Mouse (Mus musculus): ENCODE measurements around the gene Cfap57. TPM values are rescaled to one million over a fixed set of nuclear protein-coding genes. Genes with fewer than 3 reads are reported as not detected.

Gene Cfap57
- polyA plus RNA-seq, 1 experiment from 2014 or later = 2.1 TPM

DNA sequence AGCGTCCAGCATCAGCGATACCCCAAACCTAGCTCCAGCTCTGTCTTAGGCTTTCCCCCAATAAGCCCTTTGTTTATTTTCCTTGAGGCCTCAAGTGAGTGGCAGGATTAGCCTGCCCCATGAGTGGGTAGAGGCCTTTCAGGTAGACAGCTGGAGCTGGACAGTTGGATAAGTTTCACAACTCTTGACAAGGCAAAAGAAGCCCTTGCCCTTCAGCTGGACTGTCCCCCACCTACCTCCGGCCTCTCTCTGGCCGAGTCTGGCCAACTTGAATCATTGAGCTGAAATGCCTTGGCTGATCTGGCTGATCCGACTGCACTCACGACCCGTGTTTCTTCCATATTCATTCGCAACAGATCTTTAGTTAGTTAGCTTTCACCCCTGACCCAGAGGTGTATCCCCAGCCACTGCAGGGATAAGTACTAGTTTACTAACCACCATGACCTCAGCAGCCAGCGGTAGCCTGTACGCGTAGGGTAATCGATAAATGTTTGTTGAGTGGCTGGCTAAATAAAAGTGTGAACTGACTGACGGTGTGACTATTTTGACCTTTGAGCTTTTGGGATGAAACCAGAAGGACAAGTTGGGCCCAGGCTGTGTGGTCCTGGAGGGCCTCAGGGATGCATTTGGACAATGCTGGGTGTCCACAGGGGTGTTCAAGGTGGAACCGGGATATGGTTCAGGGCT lies 76.0 kb downstream of the Cfap57 start:
- peaks cover 5% of the 10 kb centered on the region for H3K27me3 ChIP-seq (replicated peaks; ENCODE audit: control insufficient read depth, insufficient read depth, low read length)
- no peak overlapping the region; the same call in 1 of the 2 replicates for H3K4me2 ChIP-seq (ENCODE audit: low read length)
- no peaks in the 10 kb centered on the region for H3K9me3 ChIP-seq (ENCODE audit: control insufficient read depth, low read length)
- ATAC-seq = no peak
- peaks cover 3% of the 10 kb centered on the region; the same call in 1 of the 2 replicates for H3K4me1 ChIP-seq (ENCODE audit: control insufficient read depth, insufficient read depth, low read depth, low read length)
- H3K36me3 ChIP-seq (ENCODE audit: control insufficient read depth, insufficient read depth, low read length) = no peaks in the 10 kb centered on the region
- H3K9ac ChIP-seq (ENCODE audit: low read depth, low read length) = no peak overlapping the region
- no peak overlapping the region for H3K4me3 ChIP-seq (ENCODE audit: low read length)
- WGBS = 77% methylated on average over 14 of the region's 14 CpGs
- no peak overlapping the region for H3K27ac ChIP-seq (ENCODE audit: low read depth, low read length)

DNA sequence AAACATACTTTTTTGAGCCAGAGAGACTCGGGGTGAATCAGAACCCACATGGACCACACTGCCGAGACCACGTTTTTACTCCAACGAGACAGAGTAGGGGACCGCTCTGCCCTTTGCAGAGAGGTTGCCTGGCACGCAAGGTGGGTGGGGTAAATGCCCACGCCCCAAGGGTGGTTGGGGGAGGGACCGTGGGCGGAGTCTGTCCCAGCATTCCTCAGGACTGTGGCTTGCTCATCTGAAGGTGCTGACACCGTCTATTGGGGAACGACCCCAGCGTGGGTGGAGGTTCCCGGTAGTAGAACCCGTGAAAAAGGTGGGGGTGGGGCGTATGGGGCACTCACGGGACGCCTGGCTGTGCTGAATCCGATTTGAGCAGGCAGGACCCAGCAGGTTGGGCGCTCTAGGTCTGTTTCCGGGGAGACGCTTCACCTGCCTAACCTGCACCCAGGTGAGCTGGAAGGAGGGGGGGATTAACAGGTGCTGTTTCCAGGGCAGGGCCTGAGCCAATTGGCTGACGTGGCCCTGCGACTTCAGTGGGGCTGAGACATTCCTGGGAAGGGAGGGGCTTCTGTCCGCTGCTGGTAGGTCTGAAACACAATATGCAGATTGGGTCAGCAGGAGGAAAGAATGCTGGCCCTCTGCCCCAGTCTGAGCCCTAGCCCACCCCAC lies 76.9 kb downstream of the Cfap57 start, which contains the start of gene Tmem125:
TSS of gene Tmem125 (minus strand) at position 453 of the 669 bp plus-strand sequence.
- no peaks in the 10 kb centered on the region for H3K36me3 ChIP-seq (ENCODE audit: control insufficient read depth, insufficient read depth, low read length)
- H3K27ac ChIP-seq (ENCODE audit: low read depth, low read length) = no peak within 1 kb of the TSS
- 1% methylated on average over 24 of the region's 24 CpGs for WGBS
- H3K4me1 ChIP-seq (ENCODE audit: control insufficient read depth, insufficient read depth, low read depth, low read length) = peaks cover 3% of the 10 kb centered on the region; the same call in 1 of the 2 replicates
- no peaks in the 10 kb centered on the region for H3K9me3 ChIP-seq (ENCODE audit: control insufficient read depth, low read length)
- H3K9ac ChIP-seq (ENCODE audit: low read depth, low read length) = peak within 1 kb of the TSS; percentile 39
- ATAC-seq = peak; percentile 69
- H3K27me3 ChIP-seq (replicated peaks; ENCODE audit: control insufficient read depth, insufficient read depth, low read length) = peaks cover 5% of the 10 kb centered on the region
- peak within 1 kb of the TSS; percentile 36 for H3K4me3 ChIP-seq (ENCODE audit: low read length)
- peak within 1 kb of the TSS; percentile 64 for H3K4me2 ChIP-seq (ENCODE audit: low read length)

DNA sequence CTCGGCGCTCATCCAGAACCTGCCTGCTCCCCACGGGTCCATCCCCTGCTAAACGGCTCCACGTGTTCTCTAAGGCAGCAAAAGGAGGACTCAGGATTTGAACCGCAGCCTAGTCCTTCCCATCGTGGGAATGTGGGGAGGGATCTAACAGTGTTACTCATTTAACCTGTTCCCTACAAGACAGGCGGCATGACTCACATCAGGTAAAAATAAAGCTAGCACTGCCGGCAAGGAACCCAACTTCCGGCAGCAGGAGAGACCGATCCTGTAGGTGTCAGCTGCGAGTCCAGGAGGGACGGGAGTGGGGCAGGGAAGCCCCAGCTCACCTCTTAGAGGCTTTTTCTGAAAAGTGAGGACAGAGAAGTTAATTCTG lies 77.4 kb downstream of the Cfap57 start:
- Histone ChIP-seq H3K4me3 (ENCODE audit: low read length) (peak overlapping the region; percentile 36), H3K36me3 (ENCODE audit: control insufficient read depth, insufficient read depth, low read length) (no peaks in the 10 kb centered on the region), H3K4me1 (ENCODE audit: control insufficient read depth, insufficient read depth, low read depth, low read length) (peaks cover 3% of the 10 kb centered on the region; the same call in 1 of the 2 replicates), H3K27me3 (replicated peaks; ENCODE audit: control insufficient read depth, insufficient read depth, low read length) (peaks cover 5% of the 10 kb centered on the region), H3K9me3 (ENCODE audit: control insufficient read depth, low read length) (no peaks in the 10 kb centered on the region), H3K9ac (ENCODE audit: low read depth, low read length) (no peak overlapping the region), H3K27ac (ENCODE audit: low read depth, low read length) (no peak overlapping the region), H3K4me2 (ENCODE audit: low read length) (peak overlapping the region; percentile 64)
- 22% methylated on average over 13 of the region's 13 CpGs for WGBS
- ATAC-seq = no peak

DNA sequence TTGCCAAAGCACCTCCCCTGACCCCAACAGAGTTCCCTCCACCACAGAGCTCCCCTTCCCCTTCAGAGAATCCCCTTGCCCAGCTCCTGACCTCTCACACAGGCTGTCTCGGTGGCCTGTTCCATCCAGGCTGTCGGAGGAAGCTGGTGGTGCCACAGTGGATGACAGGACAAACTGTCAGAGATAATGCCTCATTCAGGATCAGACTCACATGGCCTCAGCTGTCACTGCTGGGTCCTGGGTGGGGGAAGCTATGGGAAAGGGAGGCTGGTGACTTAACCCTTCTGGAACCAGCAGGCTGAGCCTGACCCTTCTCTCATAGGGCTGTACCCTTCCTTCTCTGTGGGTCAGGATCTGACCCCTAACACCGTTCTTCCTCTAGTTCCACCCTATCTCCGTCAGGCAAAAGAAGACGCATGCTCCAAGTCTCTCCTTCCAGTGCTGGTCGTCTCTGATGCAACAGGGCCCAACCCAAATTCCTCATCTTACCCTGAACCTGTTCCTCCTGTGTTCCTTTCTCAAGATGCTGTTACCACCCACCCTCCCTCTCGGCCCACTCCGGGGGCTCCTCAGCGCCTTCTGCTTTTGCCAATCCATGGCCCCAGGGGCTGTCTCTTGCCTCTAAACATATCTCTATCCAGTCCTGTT lies 77.9 kb downstream of the Cfap57 start:
- H3K4me1 ChIP-seq (ENCODE audit: control insufficient read depth, insufficient read depth, low read depth, low read length) = peaks cover 3% of the 10 kb centered on the region; the same call in 1 of the 2 replicates
- H3K9me3 ChIP-seq (ENCODE audit: control insufficient read depth, low read length) = no peaks in the 10 kb centered on the region
- H3K36me3 ChIP-seq (ENCODE audit: control insufficient read depth, insufficient read depth, low read length) = no peaks in the 10 kb centered on the region
- no peak overlapping the region for H3K4me3 ChIP-seq (ENCODE audit: low read length)
- H3K27ac ChIP-seq (ENCODE audit: low read depth, low read length) = no peak overlapping the region
- no peak overlapping the region for H3K9ac ChIP-seq (ENCODE audit: low read depth, low read length)
- no peak overlapping the region; the same call in 1 of the 2 replicates for H3K4me2 ChIP-seq (ENCODE audit: low read length)
- H3K27me3 ChIP-seq (replicated peaks; ENCODE audit: control insufficient read depth, insufficient read depth, low read length) = peaks cover 5% of the 10 kb centered on the region
- ATAC-seq = no peak
- 62% methylated on average over 9 of the region's 9 CpGs for WGBS

DNA sequence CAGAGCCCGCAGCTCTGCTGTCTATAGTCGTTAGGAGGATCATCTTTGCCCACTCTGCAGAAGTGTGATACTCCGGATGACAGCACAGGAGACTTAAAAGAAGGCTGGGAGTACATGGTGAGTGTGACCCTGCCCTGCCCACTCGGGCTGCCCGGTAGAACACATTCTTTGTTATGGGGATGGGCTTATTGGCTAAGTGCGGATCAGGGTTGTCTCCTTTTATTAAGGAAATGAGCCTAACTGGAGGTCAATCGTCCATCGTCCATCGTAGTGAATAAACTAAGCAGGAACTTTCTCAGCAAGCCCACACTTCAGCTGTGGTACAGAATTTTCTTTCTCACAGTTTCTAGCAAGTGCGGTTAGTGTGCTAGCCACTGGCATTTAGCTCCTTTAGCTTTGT lies 80.7 kb downstream of the Cfap57 start:
- H3K27ac ChIP-seq (ENCODE audit: low read depth, low read length) = no peak overlapping the region
- WGBS = 7% methylated on average over 10 of the region's 10 CpGs
- H3K4me2 ChIP-seq (ENCODE audit: low read length) = no peak overlapping the region
- H3K36me3 ChIP-seq (ENCODE audit: control insufficient read depth, insufficient read depth, low read length) = no peaks in the 10 kb centered on the region
- H3K4me3 ChIP-seq (ENCODE audit: low read length) = no peak overlapping the region
- H3K9ac ChIP-seq (ENCODE audit: low read depth, low read length) = no peak overlapping the region
- H3K27me3 ChIP-seq (replicated peaks; ENCODE audit: control insufficient read depth, insufficient read depth, low read length) = peaks cover 5% of the 10 kb centered on the region
- H3K4me1 ChIP-seq (ENCODE audit: control insufficient read depth, insufficient read depth, low read depth, low read length) = peaks cover 3% of the 10 kb centered on the region; the same call in 1 of the 2 replicates
- no peak for ATAC-seq
- no peaks in the 10 kb centered on the region for H3K9me3 ChIP-seq (ENCODE audit: control insufficient read depth, low read length)

DNA sequence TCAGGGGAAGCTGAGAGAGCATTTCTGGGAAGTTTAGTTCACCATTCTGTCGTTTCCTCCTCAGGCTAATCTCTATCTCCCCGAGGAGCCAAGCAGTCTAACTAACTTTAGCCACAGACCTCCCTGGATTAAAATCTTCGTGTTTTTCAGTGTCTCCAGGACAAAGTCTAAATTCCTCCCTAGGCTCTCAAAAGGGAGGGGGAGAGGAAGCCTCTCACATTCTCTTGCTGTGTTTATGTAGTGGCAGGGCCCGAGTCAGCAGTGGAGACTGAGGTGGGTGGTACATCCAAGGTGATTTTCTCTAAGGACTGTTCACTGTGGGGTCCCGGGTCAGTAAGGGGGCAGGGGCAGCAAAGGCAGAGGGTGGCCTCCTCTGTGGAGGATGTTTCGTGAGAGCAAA lies 82.8 kb downstream of the Cfap57 start:
- no peak for ATAC-seq
- Histone ChIP-seq H3K4me2 (ENCODE audit: low read length) (no peak overlapping the region), H3K9me3 (ENCODE audit: control insufficient read depth, low read length) (no peaks in the 10 kb centered on the region), H3K9ac (ENCODE audit: low read depth, low read length) (no peak overlapping the region), H3K27ac (ENCODE audit: low read depth, low read length) (no peak overlapping the region), H3K4me3 (ENCODE audit: low read length) (no peak overlapping the region), H3K36me3 (ENCODE audit: control insufficient read depth, insufficient read depth, low read length) (no peaks in the 10 kb centered on the region), H3K27me3 (replicated peaks; ENCODE audit: control insufficient read depth, insufficient read depth, low read length) (peaks cover 5% of the 10 kb centered on the region), H3K4me1 (ENCODE audit: control insufficient read depth, insufficient read depth, low read depth, low read length) (no peaks in the 10 kb centered on the region)
- 53% methylated on average over 6 of the region's 6 CpGs for WGBS

DNA sequence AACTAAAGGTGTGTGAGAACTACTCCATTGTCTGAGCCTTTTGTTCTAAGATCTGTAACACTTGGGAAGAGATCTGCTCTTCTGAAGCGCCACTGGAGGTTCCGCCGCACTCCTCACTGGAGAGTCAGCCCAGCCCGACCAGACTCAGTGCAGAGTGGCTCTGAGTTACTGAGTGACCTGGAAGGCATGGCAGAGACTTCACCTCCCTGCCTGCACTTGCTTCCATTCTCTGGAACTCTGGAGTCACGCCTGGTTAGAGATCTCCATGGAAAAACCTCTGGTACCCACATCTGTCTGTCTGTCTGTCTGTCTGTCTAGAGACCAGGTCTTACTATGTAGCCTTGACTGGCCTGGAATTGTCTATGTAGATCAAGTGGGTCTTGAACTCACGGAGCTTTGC lies 85.0 kb downstream of the Cfap57 start:
- H3K27me3 ChIP-seq (replicated peaks; ENCODE audit: control insufficient read depth, insufficient read depth, low read length) = no peaks in the 10 kb centered on the region
- no peaks in the 10 kb centered on the region for H3K36me3 ChIP-seq (ENCODE audit: control insufficient read depth, insufficient read depth, low read length)
- 80% methylated on average over 6 of the region's 6 CpGs for WGBS
- no peak overlapping the region for H3K4me3 ChIP-seq (ENCODE audit: low read length)
- H3K4me2 ChIP-seq (ENCODE audit: low read length) = no peak overlapping the region
- no peak overlapping the region for H3K27ac ChIP-seq (ENCODE audit: low read depth, low read length)
- H3K9ac ChIP-seq (ENCODE audit: low read depth, low read length) = no peak overlapping the region
- no peaks in the 10 kb centered on the region for H3K4me1 ChIP-seq (ENCODE audit: control insufficient read depth, insufficient read depth, low read depth, low read length)
- H3K9me3 ChIP-seq (ENCODE audit: control insufficient read depth, low read length) = no peaks in the 10 kb centered on the region
- ATAC-seq = no peak

DNA sequence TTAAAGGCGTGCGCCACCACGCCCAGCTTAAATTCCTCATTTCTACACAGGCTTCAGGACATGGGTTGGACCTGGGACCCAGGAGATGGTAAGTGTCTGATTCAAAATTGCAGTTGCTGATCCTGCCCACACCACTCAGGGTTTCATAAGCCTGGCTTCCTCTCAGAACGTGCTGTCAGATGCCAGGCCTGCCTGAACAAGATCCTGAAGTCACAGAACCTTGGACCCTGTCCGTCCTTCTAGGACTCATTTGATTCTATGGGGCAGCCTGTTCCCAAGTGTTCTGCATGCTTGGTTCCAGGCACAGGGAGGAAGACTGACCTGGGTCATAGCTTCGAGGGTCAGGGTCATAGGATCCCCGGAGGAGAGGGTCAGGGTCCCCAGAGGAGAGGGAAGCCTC lies 87.0 kb downstream of the Cfap57 start:
- Histone ChIP-seq H3K9me3 (ENCODE audit: control insufficient read depth, low read length) (no peaks in the 10 kb centered on the region), H3K27ac (ENCODE audit: low read depth, low read length) (no peak overlapping the region), H3K9ac (ENCODE audit: low read depth, low read length) (no peak overlapping the region), H3K36me3 (ENCODE audit: control insufficient read depth, insufficient read depth, low read length) (no peaks in the 10 kb centered on the region), H3K4me2 (ENCODE audit: low read length) (no peak overlapping the region), H3K4me1 (ENCODE audit: control insufficient read depth, insufficient read depth, low read depth, low read length) (no peaks in the 10 kb centered on the region), H3K27me3 (replicated peaks; ENCODE audit: control insufficient read depth, insufficient read depth, low read length) (no peaks in the 10 kb centered on the region), H3K4me3 (ENCODE audit: low read length) (no peak overlapping the region)
- no peak for ATAC-seq
- WGBS = 87% methylated on average over 7 of the region's 7 CpGs

DNA sequence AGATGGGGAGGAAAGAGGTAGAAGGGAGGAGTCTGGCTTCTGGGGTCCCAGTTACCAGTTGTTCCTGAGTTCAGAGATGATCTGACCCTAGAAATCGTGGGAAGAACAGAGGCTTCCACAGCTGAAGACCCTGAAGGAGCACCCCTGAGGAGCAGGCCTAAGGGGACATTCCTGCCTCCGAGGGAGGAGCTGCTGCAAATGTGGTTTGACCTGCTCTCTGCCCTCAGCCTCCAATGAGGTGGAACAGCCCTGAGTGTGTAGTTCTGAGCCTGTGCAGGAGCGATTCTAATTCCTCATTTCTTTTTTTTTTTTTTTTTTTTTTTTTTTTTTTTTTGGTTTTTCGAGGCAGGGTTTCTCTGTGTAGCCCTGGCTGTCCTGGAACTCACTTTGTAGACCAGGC lies 87.4 kb downstream of the Cfap57 start:
- whole genome bisulfite sequencing = 59% methylated on average over 3 of the region's 4 CpGs
- Histone ChIP-seq H3K9me3 (ENCODE audit: control insufficient read depth, low read length) (no peaks in the 10 kb centered on the region), H3K4me1 (ENCODE audit: control insufficient read depth, insufficient read depth, low read depth, low read length) (no peaks in the 10 kb centered on the region), H3K27me3 (replicated peaks; ENCODE audit: control insufficient read depth, insufficient read depth, low read length) (no peaks in the 10 kb centered on the region), H3K4me2 (ENCODE audit: low read length) (no peak overlapping the region), H3K27ac (ENCODE audit: low read depth, low read length) (no peak overlapping the region), H3K36me3 (ENCODE audit: control insufficient read depth, insufficient read depth, low read length) (no peaks in the 10 kb centered on the region), H3K9ac (ENCODE audit: low read depth, low read length) (no peak overlapping the region), H3K4me3 (ENCODE audit: low read length) (no peak overlapping the region)
- no peak for ATAC-seq

Measured in hindbrain, embryonic 16.5 days (tissue).